Mouse (Mus musculus) midbrain, embryonic 10.5 days (tissue): ENCODE measurements around the gene Picalm. TPM values are rescaled to one million over a fixed set of nuclear protein-coding genes. Genes with fewer than 3 reads are reported as not detected.
"Not testable (repeated sequence)": the region's sequence is repeated elsewhere in the genome, so short reads cannot be mapped to it uniquely, and the experiment has no call there.

Experiments
- DNase-seq: peaks from one replicate; pipeline ENCODE4 v3.0.0-alpha.2; 2017; ENCODE audit warnings: low spot score
- H3K27ac ChIP-seq: fragments of 300-500 bp; sonication (generic); replicated peaks from 2 replicates; pipeline ENCODE4 v1.5.1; 2016; ENCODE audit warnings: mild to moderate bottlenecking
- H3K27me3 ChIP-seq: fragments of 300-500 bp; sonication (generic); 2 replicates; pipeline ENCODE4 v1.6.1; 2016; ENCODE audit warnings: low read depth, mild to moderate bottlenecking; ENCODE audit not compliant: poor library complexity, severe bottlenecking
- H3K36me3 ChIP-seq: fragments of 300-500 bp; sonication (generic); 2 replicates; pipeline ENCODE4 v1.6.1; 2016; ENCODE audit warnings: mild to moderate bottlenecking, moderate library complexity
- H3K4me1 ChIP-seq: fragments of 300-500 bp; sonication (generic); 2 replicates; pipeline ENCODE4 v1.6.1; 2016
- H3K4me3 ChIP-seq: fragments of 300-500 bp; sonication (generic); 2 replicates; pipeline ENCODE4 v1.5.1; 2016; ENCODE audit warnings: mild to moderate bottlenecking, moderate library complexity
- H3K9me3 ChIP-seq: fragments of 300-500 bp; sonication (generic); replicated peaks from 2 replicates; pipeline ENCODE4 v1.6.1; 2016; ENCODE audit warnings: mild to moderate bottlenecking
- WGBS: fragments of 180-500 bp; shearing (Covaris S2); methylation state at CpG from one replicate; pipeline ENCODE4 v1.1.7; 2016; 5-methylcytosine and 5-hydroxymethylcytosine counted together
- polyA plus RNA-seq: library from polyadenylated mRNA; unstranded; fragments of >200 nt; fragmentation: Nextera tagmentation; extraction: Ambion mirVana; gene quantifications from 2 replicates; pipeline ENCODE4 v1.2.1, GENCODE M21; 2016

Gene Picalm
- polyA plus RNA-seq, 1 experiment from 2014 or later = 23.5 TPM

- no peaks in the 10 kb centered on the region for H3K9me3 ChIP-seq
- WGBS = 91% methylated on average over 3 of the region's 3 CpGs
- H3K4me1 ChIP-seq = peaks cover 13% of the 10 kb centered on the region; the same call in 1 of the 2 replicates
- no peak overlapping the region for H3K27ac ChIP-seq
- no peak for DNase-seq
- H3K27me3 ChIP-seq = no peaks in the 10 kb centered on the region
- H3K4me3 ChIP-seq = no peak overlapping the region
- no peaks in the 10 kb centered on the region for H3K36me3 ChIP-seq
Measured at GRCm38 (mm10) chr7:90140290-90140689, 10.3 kb downstream of the Picalm start.

DNA sequence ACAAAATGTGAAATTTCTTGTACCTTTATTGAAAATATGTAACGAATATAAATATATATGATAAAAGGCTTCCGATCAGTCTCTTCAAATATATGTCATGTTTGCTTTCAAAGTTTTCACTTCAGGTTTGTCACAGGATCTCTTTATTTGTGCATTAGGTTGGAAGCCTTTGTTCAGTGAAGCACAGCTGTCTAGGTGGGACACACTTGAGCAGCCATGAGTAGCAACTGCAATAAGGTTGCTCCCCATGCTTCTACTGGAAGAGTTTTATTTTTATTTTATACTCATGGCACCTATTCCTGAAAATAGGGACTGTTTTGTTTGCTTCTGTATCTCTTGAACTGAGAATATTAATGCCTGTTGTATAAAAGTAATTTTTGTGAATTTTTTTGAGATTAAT is 14.3 kb downstream of the Picalm start:
- H3K9me3 ChIP-seq = no peaks in the 10 kb centered on the region
- no peaks in the 10 kb centered on the region for H3K36me3 ChIP-seq
- H3K4me1 ChIP-seq = peaks cover 13% of the 10 kb centered on the region; the same call in 1 of the 2 replicates
- no peak overlapping the region for H3K4me3 ChIP-seq
- no peaks in the 10 kb centered on the region for H3K27me3 ChIP-seq
- DNase-seq = no peak
- WGBS = 86% methylated on average over 2 of the region's 2 CpGs
- no peak overlapping the region for H3K27ac ChIP-seq

GRCm38 (mm10) chr7:90144971-90145370 is 15.0 kb downstream of the Picalm start:
- no peak for DNase-seq
- Histone ChIP-seq H3K4me3 (no peak overlapping the region), H3K27ac (no peak overlapping the region), H3K4me1 (peaks cover 11% of the 10 kb centered on the region; the same call in 1 of the 2 replicates), H3K36me3 (no peaks in the 10 kb centered on the region), H3K27me3 (no peaks in the 10 kb centered on the region), H3K9me3 (no peaks in the 10 kb centered on the region)
- WGBS = 97% methylated on average over 2 of the region's 2 CpGs

DNA sequence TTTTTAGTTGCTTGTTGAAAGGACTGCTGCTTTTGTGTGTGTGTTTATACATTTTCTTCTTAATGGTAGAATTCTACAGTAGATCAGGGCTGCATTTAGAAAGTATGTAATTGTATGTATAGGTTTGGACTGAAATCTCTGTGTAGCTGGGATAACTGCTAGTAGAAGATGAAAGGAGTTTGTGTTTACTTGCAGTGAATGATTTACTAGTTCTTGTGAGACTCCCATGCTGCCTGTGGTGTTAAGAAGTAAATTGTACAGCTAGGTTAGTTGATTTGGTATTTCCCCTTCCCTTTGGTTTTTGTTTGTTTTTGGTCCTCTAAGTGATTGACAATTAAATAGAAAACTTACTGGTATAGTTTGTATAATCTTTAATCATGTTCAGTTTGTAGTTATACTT is 15.4 kb downstream of the Picalm start:
- no peaks in the 10 kb centered on the region for H3K36me3 ChIP-seq
- no peak overlapping the region for H3K27ac ChIP-seq
- H3K4me3 ChIP-seq = no peak overlapping the region
- H3K4me1 ChIP-seq = peaks cover 11% of the 10 kb centered on the region; the same call in 1 of the 2 replicates
- H3K9me3 ChIP-seq = no peaks in the 10 kb centered on the region
- no peak for DNase-seq
- no peaks in the 10 kb centered on the region for H3K27me3 ChIP-seq

DNA sequence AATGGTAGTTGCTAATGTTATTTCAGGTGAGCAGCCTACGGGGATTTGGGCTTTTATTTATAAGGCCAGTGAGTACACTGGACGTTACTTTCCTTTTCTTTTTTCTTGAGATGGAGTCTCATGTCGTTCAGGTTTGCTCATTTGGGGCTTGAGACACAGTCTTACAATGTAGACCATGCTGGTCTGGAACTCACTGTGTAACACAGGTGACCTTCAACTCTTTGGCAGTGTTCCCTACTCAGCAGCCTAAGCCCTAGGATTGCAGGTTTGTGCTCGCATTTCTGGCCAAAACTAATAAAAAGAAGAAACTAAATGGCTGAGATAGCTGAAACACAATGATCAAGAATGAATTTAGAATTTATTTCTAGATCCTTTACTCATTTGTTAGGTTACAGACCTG is 15.9 kb downstream of the Picalm start:
- 71% methylated on average over 4 of the region's 4 CpGs for WGBS
- no peaks in the 10 kb centered on the region for H3K9me3 ChIP-seq

GRCm38 (mm10) chr7:90146321-90146720 is 16.3 kb downstream of the Picalm start:
- DNase-seq = no peak
- H3K27me3 ChIP-seq = no peaks in the 10 kb centered on the region
- H3K9me3 ChIP-seq = no peaks in the 10 kb centered on the region
- H3K4me3 ChIP-seq = no peak overlapping the region
- H3K36me3 ChIP-seq = no peaks in the 10 kb centered on the region
- peaks cover 11% of the 10 kb centered on the region; the same call in 1 of the 2 replicates for H3K4me1 ChIP-seq
- no peak overlapping the region for H3K27ac ChIP-seq
- 90% methylated on average over 1 of the region's 1 CpGs for WGBS

More for the DNA sequence above, 15.9 kb downstream of the Picalm start:
- Histone ChIP-seq H3K36me3 (no peaks in the 10 kb centered on the region), H3K27me3 (no peaks in the 10 kb centered on the region), H3K27ac (no peak overlapping the region), H3K4me3 (no peak overlapping the region), H3K4me1 (peaks cover 11% of the 10 kb centered on the region; the same call in 1 of the 2 replicates)
- no peak for DNase-seq

DNA sequence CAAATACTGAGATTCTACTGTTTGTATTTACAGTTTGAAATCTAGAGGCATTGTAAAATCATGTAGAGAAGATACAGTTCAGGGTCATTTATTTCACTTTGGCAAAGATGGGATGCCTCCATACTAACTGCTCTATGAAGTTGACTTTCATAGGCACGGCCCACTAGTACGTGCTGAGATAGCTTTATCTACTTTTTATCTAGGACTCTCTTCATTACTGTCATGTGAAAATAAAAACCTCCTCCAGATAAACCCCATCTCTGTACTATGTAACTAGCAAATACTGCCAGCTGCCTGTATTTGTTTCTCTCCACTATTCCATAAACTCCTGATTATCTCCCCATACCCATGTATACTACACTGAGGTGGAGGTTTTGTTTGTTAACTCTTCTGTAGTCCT is 18.0 kb downstream of the Picalm start:
- Histone ChIP-seq H3K27me3 (no peaks in the 10 kb centered on the region), H3K9me3 (no peaks in the 10 kb centered on the region), H3K27ac (no peak overlapping the region), H3K4me3 (no peak overlapping the region), H3K36me3 (no peaks in the 10 kb centered on the region), H3K4me1 (peaks cover 6% of the 10 kb centered on the region; the same call in 1 of the 2 replicates)
- 85% methylated on average over 2 of the region's 2 CpGs for WGBS
- no peak for DNase-seq

DNA sequence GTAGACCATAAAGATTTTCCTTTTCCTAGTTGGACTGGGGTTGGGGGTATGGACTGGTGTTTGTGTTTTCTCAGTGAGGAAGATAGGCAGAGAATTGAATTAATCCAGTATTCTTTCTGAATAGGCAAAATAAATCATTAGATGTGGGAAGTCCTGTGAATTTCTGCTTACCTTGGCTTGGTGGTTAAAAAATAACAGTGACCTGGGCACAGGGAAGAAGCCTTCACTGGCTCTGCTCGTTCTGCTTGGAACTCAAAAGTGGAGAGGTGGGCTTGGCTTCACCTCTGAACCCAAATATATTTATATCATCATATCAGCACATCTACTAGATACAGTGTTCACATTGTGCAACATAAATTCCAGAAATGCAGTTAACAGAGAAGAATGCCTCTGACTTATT is 18.5 kb downstream of the Picalm start:
- Histone ChIP-seq H3K9me3 (no peaks in the 10 kb centered on the region), H3K4me1 (peaks cover 4% of the 10 kb centered on the region; the same call in 1 of the 2 replicates), H3K27ac (no peak overlapping the region), H3K4me3 (no peak overlapping the region), H3K36me3 (no peaks in the 10 kb centered on the region), H3K27me3 (no peaks in the 10 kb centered on the region)
- 79% methylated on average over 1 of the region's 1 CpGs for WGBS
- no peak for DNase-seq

DNA sequence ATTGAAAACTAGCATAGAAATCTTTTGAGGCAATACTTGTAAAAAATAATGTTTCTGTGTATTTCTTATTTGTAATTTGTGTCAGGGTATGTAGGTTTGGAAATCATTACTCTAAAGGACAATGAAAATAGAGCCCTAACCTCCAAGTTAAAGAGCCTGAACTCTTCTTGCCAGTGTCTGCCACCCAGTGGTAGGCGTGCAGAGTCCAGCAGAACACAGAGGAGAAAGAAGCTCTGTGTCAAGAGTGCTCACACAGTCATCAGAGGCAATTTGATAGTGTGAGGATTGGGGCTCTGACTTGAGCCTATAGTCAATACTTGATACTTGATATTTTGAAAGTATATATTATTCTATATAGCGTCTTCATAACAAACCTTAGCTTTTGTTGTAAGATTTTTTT is 20.3 kb downstream of the Picalm start:
- Histone ChIP-seq H3K27me3 (no peaks in the 10 kb centered on the region), H3K4me1 (no peaks in the 10 kb centered on the region), H3K4me3 (no peak overlapping the region), H3K27ac (no peak overlapping the region), H3K9me3 (no peaks in the 10 kb centered on the region), H3K36me3 (no peaks in the 10 kb centered on the region)
- DNase-seq = peak; percentile 30
- WGBS = 61% methylated on average over 2 of the region's 2 CpGs

DNA sequence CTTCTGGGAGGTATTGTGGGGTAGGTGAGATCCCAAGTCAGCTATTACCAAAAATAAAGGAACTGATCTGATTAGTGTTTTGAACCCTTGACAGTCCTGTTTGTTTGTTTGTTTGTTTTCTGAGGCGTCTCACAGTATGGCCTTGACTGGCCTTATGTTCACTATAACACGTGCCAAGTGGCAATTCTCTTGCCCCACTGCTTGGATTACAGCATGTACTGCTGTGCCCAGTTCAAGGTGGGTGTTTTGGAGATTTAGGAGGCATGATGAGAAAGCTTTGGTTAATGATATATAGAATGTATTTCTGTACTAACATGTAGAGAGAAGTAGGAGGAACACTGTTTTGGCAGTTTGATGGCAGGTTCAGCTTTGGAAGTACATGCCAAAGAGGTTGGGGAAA is 28.0 kb downstream of the Picalm start:
- no peak for DNase-seq
- no peak overlapping the region for H3K4me3 ChIP-seq
- no peaks in the 10 kb centered on the region for H3K4me1 ChIP-seq
- peaks cover 32% of the 10 kb centered on the region for H3K36me3 ChIP-seq
- H3K9me3 ChIP-seq = no peaks in the 10 kb centered on the region
- no peak overlapping the region for H3K27ac ChIP-seq
- no peaks in the 10 kb centered on the region for H3K27me3 ChIP-seq
- 95% methylated on average over 2 of the region's 2 CpGs for WGBS

GRCm38 (mm10) chr7:90160598-90160997 is 30.6 kb downstream of the Picalm start:
- no peak overlapping the region for H3K4me3 ChIP-seq
- no peaks in the 10 kb centered on the region for H3K4me1 ChIP-seq
- H3K27me3 ChIP-seq = no peaks in the 10 kb centered on the region
- H3K27ac ChIP-seq = no peak overlapping the region
- peaks cover 48% of the 10 kb centered on the region for H3K36me3 ChIP-seq
- H3K9me3 ChIP-seq = no peaks in the 10 kb centered on the region
- 95% methylated on average over 5 of the region's 5 CpGs for WGBS
- DNase-seq = no peak

- Histone ChIP-seq H3K27ac (no peak overlapping the region), H3K27me3 (no peaks in the 10 kb centered on the region), H3K9me3 (no peaks in the 10 kb centered on the region), H3K4me1 (no peaks in the 10 kb centered on the region), H3K36me3 (peaks cover 85% of the 10 kb centered on the region), H3K4me3 (no peak overlapping the region)
- DNase-seq = no peak
- WGBS = 90% methylated on average over 1 of the region's 1 CpGs
Measured at GRCm38 (mm10) chr7:90164276-90164675, 34.3 kb downstream of the Picalm start.

GRCm38 (mm10) chr7:90165970-90166369 is 36.0 kb downstream of the Picalm start:
- no peaks in the 10 kb centered on the region for H3K4me1 ChIP-seq
- H3K27ac ChIP-seq = no peak overlapping the region
- no peak for DNase-seq
- no peak overlapping the region for H3K4me3 ChIP-seq
- no peaks in the 10 kb centered on the region for H3K27me3 ChIP-seq
- peaks cover 89% of the 10 kb centered on the region for H3K36me3 ChIP-seq
- H3K9me3 ChIP-seq = no peaks in the 10 kb centered on the region
- 79% methylated on average over 1 of the region's 1 CpGs for WGBS

GRCm38 (mm10) chr7:90167777-90168176 is 37.8 kb downstream of the Picalm start:
- H3K4me1 ChIP-seq, H3K27me3 ChIP-seq, DNase-seq, H3K9me3 ChIP-seq, H3K4me3 ChIP-seq, H3K27ac ChIP-seq: not testable (repeated sequence)
- WGBS = 81% methylated on average over 10 of the region's 10 CpGs
- H3K36me3 ChIP-seq = peaks cover 88% of the 10 kb centered on the region
